Mouse (Mus musculus): ENCODE data around the gene Fam53b.

Gene Fam53b

DNA sequence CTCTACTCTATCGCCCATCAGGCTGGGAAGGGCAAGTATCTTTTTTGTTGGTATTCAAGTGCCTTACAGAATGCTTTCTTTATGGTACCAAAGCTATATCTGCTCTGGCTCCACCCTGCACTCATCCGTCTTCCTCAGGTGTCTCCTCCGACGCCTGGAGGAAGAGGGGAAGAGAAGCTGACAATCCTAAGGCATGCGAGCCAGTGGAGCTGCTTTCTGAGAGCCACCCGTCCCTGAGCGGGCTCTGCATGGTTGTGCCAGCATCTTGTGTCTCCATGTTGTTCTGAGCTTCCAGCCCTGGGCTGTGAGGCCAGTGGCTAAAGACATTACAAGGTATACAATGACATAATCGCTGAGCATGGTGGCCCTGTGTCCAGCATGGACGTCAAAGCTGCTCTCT lies 79.5 kb downstream of the Fam53b start:
- no peak for DNase-seq

DNA sequence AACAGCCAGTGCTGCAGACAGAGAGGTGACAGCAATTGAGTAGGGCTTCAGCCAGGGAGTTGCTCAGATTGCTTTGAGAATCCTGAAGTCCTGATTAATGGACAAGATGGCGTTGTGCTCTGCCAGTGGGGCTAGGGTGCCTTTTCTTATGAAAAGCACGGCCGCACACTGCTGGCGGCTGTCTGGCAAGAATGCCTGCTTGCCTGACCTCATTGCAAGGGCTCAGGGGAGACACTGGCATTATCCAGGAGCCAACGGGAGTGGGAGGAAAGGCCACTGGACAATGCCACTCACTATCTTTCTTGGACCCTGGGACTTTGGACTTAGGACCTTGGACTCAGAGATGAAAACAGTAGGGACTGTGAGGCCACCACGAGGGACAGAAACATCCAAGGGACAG lies 80.2 kb downstream of the Fam53b start:
- DNase-seq, result no peak

DNA sequence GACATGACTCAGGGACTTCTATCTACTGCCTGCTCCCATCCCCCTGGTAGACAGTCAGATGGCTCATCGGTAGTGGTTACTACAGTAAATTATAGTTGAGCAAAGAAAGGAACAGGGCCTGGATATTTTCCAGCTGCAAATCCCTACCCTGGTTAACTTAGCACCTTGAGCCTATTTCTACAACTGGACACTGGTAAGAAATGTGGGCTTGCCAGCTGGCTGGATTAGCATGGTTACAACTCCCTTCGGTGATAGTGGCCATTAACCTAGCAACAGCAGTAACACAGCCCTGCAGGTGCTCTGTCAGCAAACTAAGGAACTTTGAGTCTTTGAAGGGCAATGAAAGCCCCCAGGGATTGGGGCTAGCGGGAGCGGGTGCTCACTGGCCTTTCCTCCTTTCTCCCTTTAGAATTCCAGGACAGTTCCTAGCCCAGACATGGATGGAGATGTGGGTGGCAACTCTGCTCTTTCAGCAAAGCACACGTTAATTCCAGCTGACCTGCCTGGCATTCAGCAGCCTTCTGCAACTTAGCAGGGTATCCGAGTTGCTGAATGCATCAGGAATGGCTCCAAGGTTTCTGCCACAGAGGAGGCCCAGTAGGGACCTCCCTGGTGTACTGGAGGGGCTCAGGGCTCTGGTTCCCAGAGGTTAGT lies 81.4 kb downstream of the Fam53b start:
- no peak for DNase-seq

DNA sequence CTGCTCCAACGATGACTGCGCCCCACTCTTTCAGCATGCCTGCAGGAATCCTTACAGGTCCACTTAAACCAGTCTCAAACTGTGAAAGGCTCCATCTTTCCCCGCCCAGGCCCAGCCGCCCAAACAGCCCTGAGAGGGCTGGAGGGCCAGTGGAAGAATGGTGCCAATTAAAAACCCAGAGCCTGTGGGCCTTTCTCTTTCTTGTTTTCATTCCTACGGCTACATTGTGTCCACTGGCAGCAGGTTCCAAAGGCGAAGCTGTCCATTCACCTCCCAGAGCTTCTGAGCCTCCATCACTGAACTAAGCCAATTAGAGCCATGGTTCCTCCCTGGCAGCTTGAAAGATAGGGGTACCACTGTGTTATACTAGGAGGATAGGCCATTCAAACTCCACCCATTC lies 82.1 kb downstream of the Fam53b start:
- DNase-seq, result no peak

DNA sequence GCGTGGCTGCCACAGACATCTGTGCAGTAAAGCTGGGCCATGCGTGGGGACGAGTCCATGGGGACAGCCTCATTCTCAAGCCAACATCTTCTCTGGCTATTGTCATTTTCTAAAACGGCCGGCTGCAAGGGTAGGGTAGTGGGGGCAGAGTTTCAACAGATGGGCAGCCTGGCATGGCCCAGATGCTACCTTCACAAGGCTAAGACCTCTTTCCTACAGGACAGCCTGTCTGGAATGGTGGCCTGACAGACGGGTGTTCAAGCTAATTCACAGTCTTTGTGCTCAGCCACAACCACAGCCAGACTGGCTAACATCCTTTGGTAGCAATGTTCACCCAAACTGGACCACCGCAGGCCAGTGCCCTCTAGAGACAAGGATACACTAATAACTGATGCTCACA lies 83.2 kb downstream of the Fam53b start:
- no peak for DNase-seq

DNA sequence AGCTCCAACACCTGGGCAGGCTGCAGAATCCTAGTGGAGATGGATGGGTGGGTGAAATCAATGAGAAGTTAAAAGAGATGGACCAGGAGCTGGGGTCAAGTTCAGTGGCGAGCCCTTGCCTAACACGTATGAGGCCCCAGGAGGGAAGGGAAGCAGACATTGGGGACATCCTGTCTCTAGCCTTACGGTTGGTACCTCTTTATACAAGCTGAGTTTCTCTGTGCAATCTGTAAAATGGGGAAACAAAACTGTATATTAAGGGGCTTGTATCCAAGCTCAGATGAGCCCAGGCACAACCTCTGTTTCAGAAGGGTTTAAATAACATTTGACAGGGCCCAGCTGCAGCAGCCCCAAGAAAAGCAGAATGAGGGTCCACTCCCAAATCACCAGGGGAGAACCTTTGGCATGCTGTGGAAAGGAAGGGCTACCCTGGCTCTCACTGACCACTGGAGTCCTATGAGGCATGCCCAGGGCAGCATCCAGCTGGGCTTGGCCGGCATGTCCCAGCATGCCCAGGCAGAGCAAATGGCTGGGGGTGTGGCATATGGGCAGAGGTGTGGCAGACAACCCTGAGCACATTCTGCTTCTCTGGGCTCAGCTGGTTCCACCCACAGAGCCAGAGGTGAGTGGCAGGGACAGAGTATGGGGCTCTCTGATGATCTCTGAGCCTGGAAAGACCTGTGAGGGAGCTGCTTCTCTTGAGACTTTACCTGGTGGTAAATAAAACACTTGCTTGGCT lies 84.4 kb downstream of the Fam53b start:
- DNase-seq, result peak; percentile 54

DNA sequence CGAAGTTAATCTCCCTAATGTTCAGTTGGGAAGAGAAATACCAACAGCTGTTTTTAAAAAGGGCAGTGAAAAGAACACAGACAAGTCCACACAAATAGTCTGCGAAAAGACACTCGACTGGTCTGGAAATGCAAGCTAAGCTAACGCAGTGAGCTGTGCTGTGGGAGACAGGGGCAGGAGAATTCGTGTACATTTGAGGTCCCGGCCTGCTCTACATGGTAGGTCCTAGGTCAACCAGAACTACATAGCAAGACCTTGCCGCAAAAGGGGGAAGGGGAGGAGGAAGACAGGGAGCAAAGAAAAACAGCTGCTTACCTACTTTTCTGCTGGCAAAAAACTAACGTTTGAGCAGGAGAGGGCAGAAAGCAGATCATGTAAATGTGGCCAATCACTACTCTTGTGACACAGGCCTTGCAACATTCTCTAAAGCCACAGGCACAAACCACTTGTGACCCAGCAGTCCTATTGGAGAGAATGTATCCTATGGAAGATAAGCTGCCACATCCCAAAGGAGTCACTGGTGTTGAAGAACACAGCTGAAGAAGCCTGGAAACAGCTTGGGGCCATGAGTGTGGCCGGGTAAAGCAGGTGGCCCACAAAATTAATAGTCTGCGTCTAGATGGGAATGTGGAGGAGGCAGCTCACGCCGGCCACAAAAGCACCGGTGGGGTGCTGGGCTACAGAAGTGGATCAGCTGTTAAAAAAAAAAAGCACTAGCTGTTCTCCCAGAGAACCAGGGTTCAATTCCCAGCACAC lies 87.4 kb downstream of the Fam53b start:
- no peak for DNase-seq

DNA sequence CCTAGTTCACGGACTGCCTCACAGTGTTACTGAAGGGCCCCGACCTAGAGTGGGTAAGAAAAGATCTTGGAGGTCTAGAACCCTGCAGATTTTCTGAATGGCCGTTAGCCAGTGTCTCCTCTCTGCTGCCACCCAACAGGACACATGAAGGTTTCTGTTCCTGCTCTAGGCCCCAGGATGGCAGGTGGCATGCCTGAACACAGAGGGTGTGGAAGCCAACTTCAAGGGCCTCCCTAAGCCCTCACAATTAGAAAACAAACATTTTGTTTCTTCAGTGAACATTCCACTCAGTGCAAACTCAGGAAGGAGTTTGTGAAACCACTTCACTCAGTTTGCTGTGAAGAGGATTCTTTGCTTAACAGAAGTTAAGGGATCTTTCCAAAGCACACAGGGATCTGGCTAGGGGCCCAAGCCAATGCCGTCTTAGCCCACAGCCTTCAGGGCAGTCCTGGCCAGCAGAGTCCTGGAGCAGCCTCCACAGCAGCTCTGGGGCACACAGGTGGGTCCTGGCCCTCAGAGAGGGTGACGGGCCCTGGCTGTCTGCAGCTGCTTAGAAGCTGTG lies 89.1 kb downstream of the Fam53b start:
- no peak for DNase-seq

DNA sequence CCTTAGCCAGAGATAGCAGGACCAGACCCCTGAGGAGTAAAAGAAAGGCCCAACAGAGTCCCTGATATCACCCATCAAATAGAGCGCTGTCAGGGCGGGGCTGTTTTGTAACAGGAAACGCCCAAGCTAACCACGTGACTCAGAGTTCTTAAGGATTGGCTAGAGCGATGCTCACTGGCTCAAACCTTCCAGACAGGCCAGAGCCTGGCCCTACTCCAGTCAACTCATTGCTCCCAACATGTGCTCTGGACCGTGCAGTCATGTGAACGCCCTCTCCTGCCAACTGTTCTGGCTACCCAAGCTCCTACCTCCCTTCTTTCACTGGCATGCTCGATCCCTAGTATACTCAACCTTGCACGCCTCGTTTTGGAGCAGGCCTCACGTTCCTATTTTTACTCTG lies 89.8 kb downstream of the Fam53b start:
- DNase-seq, result peak; percentile 87

DNA sequence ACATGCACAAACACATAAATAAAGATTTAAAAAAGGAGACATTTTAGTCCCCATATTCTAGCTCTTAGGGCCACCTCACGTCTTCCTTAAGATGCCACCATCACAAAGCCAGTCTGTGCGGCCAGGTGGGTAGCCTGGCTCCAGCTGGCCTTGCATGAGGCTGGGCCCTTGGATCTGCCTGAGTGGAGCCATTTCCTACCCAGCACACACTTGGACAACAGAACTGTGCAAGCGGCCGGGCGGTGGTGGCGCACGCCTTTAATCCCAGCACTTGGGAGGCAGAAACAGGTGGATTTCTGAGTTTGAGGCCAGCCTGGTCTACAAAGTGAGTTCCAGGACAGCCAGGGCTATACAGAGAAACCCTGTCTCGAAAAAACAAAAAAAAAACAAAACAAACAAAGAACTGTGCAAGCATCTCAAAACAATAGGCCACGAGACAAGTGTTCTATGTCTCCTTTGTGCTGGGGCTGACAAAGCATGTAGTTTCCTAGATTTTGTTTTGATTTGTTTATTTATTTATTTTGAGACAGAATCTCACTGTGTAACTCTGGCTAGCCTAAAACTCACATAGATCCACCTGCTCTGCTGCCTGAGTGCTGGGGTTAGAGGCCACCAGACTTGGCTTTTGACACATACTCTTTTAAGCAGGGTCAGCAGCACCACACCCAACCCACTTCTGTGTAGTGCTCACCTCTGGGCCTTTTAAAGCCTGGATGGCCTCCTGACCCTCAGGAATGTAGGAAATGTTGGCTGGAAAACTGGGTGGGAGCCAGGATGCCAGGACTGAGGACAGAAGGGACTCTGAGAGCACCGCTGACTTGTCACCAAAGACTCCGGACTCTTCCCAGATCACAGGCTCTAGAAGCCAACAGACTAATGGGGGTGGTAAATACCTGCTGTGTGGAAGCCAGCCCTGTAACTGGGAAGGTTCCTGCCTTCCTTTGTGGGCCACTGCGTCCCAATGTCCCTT lies 91.0 kb downstream of the Fam53b start:
- DNase-seq, result no peak

DNA sequence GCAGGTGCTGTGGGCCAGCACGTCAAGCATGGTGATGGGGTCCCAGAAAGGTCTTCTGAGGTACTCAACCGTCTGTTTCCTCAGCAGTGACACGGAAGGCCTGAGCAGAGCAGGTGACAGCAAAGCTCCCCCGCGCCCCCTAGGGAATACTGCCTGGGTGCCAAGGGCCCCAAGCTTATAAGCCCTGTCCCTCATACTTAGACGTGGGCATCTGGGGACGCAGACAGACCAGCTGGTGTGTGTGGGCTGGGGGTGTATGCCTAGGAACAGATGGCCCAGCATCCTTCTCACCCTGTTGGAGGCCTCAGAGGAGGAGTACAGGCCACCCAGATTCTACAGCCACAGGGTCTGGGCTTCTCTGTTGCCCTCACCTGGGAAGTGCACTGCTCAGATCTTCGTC lies 93.1 kb downstream of the Fam53b start:
- DNase-seq, result no peak

DNA sequence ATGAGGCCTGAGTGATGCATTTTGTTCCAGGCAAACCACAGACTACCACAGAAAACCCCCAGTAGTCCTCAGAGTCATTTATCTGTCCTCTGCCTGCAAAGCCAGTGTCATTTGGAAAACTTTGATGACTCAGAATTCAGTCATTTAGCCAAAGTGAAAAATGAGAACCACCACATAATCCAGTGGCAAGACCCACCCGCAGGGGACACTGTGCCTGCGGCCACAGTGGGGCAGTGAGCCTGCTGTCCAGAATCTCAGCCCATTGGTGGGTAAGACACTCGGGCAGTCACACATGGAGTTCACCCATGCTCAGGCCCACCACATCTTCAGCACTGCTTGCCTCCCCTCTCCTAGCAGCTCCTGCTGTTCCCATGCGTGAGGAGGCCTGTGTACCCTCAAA lies 94.1 kb downstream of the Fam53b start:
- DNase-seq, result no peak

DNA sequence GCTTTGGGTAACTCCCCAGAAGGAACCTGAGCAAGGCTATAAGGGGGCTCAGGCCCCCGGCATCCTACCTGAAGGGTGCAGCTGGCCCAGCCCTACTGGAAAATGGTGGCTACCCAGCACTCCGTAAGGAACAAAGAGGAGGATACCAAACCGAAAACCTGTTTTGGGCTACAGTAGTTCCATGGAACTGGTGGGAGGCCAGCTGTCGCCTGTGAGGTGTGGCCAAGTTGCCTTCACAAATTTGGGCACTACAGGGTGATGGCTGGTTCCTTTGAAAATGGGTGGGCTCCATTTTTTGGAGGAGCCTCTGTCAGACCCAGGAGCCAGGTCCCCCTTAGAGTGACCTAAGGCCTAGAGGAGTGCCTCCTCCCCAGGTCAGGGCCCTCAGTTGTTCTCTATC lies 98.4 kb downstream of the Fam53b start:
- DNase-seq, result no peak

DNA sequence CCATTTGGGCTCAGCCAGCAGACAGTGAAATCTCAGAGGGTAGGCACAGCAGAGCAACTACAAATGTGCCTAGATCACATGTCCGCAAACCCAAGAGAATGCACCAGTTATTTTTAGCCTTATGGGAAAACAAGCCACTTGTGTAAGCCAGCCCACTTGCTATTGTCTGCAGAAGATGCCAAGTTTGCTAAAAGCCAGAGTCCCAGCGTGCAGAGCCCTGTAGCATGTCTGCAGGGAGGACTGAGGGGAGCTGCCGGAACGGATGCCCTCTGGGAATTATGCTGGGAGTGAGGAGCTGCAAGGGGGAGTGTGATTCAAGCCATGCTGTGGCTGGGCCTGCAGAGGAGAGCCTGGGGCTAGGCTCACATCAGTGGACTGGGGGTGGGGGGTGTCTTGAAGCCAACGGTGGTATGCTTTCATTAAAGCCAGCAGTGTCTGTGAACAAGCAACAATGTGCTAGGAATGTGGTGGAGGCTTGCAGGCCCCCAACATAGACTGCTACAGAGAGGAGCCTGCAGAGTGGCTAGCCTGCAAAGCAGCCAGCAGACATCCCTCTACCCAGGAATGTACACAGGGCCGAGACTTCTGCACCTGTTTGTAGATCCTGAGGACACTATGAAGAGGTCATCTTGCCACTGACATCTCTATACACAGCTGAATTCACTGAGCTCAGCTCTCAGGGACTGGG lies 99.3 kb downstream of the Fam53b start:
- DNase-seq, result peak; percentile 34

DNA sequence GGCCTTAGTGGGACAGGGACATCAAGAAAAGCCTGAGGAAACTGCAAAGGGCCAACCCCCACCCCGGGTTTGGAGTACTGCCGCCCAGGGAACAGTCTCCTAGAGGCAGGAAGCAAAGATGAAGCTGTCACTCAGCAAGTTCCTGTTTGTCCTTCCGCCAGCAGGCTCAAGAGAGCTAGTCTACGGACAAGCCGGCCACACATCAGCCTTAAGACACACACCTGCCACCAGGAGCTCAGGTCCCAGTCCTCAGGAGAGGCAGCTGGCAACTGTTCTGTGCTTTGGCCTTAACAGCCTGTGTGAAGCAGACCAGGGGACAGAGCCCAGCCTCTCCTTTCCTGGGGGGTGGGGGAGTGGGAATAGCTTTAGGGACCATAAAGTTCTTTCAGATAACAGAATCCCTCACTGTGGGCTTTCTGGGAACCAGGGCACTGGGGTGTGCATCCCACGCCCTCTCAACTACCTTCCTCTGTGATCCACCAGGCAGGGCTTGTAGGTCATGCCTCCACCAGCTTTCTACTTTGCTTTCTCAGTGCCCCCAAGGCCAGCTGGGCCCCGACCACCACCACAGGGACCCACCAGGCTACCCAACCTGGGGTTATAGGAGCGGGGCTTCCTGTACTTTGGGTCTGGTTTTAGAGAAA lies 100.1 kb downstream of the Fam53b start:
- DNase-seq, result peak; percentile 35

DNA sequence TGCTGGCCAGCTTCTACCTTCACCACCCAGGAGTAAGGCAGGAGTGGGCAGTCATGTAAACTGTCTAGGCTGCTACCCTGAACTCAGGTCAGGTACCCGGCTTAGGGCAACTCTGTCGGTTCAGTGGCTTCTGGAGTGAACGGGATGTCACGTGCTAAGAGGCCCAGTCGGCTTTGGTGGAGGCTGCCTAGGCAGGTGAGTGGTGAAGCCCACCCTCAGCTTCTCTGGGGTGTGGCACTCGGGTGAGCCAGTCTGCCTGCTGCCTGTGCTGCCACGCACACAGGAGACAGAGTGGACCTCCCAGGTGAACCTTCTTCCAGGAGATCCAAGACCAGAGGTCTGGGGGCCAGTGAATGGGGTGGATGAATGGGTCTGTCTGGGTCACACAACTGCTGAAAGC lies 100.7 kb downstream of the Fam53b start:
- DNase-seq, result no peak

DNA sequence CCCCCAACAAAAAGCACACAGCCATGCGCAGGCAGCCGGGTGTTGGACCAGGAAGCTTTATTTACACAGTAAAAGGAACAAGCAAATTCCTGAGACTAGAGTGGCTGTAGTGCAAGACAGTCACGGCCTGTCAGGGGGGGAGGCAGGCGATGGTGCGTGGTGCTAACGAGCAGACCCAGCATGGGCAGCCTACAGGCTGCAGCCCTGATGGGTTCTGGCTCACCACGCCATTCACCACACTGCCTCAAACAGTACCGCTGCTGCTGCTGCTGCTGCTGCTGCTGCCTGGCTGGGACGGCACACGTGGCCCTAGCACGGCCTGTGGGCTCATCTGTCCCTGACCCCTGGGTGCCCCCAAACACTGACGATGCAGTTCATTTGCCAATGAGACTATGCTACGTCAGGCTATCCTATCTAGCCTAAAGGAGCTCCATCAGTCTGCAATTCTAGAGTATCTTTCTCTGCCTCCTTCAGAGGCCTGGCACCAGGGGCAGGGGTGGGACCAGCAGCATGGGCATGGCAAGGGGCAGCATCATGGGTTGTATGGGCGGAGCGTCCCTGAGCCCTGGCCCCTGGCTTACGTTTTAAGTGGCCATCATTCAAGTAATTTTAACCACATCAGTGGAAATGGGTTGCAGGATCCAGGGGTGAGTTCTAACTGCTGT lies 101.5 kb downstream of the Fam53b start:
- DNase-seq, result no peak

DNA sequence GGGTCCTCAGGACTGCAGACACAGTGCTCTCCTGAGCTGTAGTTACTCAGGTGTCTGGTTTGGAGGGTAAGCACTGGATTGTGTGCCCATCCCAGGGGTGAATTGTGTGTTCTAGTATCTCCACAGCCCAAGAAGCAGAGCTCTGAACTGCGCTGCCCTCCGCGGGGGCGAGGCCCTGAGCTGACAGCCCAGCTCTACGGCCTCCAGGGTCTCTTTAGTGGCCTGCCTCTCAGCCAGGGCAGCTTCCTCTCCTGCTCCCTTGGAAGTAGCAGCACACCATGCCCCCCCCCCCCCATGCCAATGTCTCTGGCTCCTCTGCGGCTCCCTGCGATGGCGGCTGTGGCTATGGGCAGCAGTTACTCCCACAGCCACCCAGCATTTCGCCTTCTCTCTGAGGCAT lies 102.1 kb downstream of the Fam53b start:
- DNase-seq, result no peak

DNA sequence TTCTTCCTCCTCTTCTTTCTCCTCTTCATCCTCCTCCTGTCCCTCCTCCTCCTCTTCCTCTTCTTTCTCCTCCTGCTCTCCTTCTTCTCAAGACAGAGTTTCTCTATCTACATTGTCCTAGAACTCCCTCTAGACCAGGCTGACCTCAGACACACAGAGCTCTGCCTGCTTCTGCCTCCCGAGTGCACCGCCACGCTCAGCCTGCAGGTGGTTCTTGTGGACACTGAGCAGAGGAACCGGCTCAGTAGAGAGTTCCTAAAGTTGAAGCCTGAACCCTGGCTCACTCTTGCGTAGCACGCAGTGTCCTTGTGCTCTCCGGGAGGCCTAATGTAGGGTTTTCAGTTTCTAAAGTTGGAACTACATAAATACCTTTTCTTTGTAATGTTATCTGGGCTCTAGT lies 108.6 kb downstream of the Fam53b start:
- peak; percentile 45 for DNase-seq

DNA sequence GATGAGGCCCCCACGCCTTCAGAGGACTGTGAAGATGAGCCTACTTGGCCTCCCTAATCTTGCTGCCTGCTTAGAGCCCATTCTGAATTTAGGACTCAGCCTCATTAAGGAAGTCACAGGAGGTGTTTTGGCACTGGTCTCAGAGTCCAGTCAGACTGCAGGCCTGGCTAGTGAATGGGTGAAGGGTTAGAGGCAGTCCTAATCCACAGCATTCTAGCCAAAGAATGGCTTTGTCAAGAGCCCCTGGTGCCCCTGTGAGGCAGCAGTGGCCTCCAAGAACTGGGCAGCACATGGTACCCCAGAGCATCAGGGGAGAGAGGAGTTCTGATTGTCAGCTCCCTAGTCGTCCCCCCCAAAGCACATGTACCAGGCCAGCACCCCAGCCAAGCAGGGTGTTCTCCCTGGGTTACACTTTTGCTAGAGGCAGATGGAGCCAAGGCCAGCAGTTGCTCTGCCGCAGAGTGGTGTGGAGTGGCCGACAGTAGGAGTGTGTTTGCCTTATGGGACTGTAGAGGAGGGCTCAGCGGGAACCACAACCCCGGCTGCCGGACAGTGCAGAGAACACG lies 109.3 kb downstream of the Fam53b start:
- DNase-seq, result no peak

All from liver (tissue).